Mouse (Mus musculus) C2C12 (cell line): ENCODE results near the gene Snx9. TPM values are rescaled to one million over a fixed set of nuclear protein-coding genes. Genes with fewer than 3 reads are reported as not detected.
A peak's percentile ranks its signal among the peaks of the same experiment; 100 is the strongest.

ENCODE experiments used
- H3K27me3 ChIP-seq: one replicate; pipeline ENCODE4 v1.6.1; 2011; ENCODE audit not compliant: control insufficient read depth, insufficient read depth, insufficient read length
- H3K36me3 ChIP-seq: one replicate; pipeline ENCODE4 v1.6.1; 2011; ENCODE audit not compliant: control insufficient read depth, insufficient read depth
- H3K4me3 ChIP-seq: one replicate; pipeline ENCODE4 v1.5.1; 2011; ENCODE audit warnings: mild to moderate bottlenecking, control low read depth; ENCODE audit not compliant: poor library complexity, insufficient read depth, severe bottlenecking
- H3K79me2 ChIP-seq: one replicate; pipeline ENCODE4 v1.6.1; 2011; ENCODE audit not compliant: control insufficient read depth, insufficient read depth
- H3K79me3 ChIP-seq: one replicate; pipeline ENCODE4 v1.6.1; 2011; ENCODE audit warnings: low read depth, control low read depth
- H3ac ChIP-seq: one replicate; pipeline ENCODE3; 2011; ENCODE audit warnings: low read depth; ENCODE audit not compliant: control insufficient read depth, insufficient read length
- CEBPB ChIP-seq: IDR thresholded peaks from one replicate; pipeline ENCODE4 v1.6.1; 2011; ENCODE audit warnings: low read depth, mild to moderate bottlenecking, control low read depth, moderate library complexity
- CTCF ChIP-seq: IDR thresholded peaks from one replicate; pipeline ENCODE4 v1.5.1; 2011; ENCODE audit not compliant: control insufficient read depth, insufficient read depth, insufficient read length
- FOSL1 ChIP-seq: IDR thresholded peaks from one replicate; pipeline ENCODE4 v1.8.0; 2011; ENCODE audit warnings: mild to moderate bottlenecking, low read length; ENCODE audit not compliant: poor library complexity, insufficient read depth, severe bottlenecking
- MAX ChIP-seq: IDR thresholded peaks from one replicate; pipeline ENCODE4 v1.6.1; 2011; ENCODE audit warnings: mild to moderate bottlenecking, control low read depth
- MYOD1 ChIP-seq: IDR thresholded peaks from one replicate; pipeline ENCODE4 v1.6.1; 2011; ENCODE audit warnings: low read depth; ENCODE audit not compliant: control insufficient read depth, insufficient read length
- MYOG ChIP-seq: IDR thresholded peaks from one replicate; pipeline ENCODE4 v1.6.1; 2011; ENCODE audit not compliant: control insufficient read depth, insufficient read length; ENCODE audit errors: extremely low read depth
- USF1 ChIP-seq: IDR thresholded peaks from one replicate; pipeline ENCODE4 v1.6.1; 2011; ENCODE audit warnings: low read depth, mild to moderate bottlenecking, control low read depth, moderate library complexity
- polyA plus RNA-seq: library from polyadenylated mRNA; unstranded; fragments of >200 nt; fragmentation: generic; extraction: Trizol; gene quantifications from one replicate; pipeline ENCODE4 v1.2.1, GENCODE M21; 2012; ENCODE audit warnings: missing spikeins

Gene Snx9
- polyA plus RNA-seq, 1 experiment = 57.5 TPM

- Histone ChIP-seq H3K79me2 (peaks cover 79% of the 10 kb centered on the region), H3K79me3 (peaks cover 48% of the 10 kb centered on the region), H3ac (no peak overlapping the region), H3K36me3 (no peaks in the 10 kb centered on the region), H3K4me3 (no peak overlapping the region), H3K27me3 (no peaks in the 10 kb centered on the region)
- TF ChIP-seq FOSL1 (no peak), MAX (no peak), MYOG (no peak), CTCF (no peak), USF1 (no peak), MYOD1 (no peak), CEBPB (no peak)
Observed at GRCm38 (mm10) chr17:5968562-5968961, 127.4 kb downstream of the Snx9 start.

GRCm38 (mm10) chr17:5969246-5969645 lies 128.1 kb downstream of the Snx9 start:
- H3K79me3 ChIP-seq = peaks cover 50% of the 10 kb centered on the region
- peaks cover 79% of the 10 kb centered on the region for H3K79me2 ChIP-seq
- no peaks in the 10 kb centered on the region for H3K36me3 ChIP-seq
- TF ChIP-seq FOSL1 (no peak), CEBPB (no peak)
- no peaks in the 10 kb centered on the region for H3K27me3 ChIP-seq
- no peak overlapping the region for H3K4me3 ChIP-seq
- H3ac ChIP-seq = no peak overlapping the region

GRCm38 (mm10) chr17:5970298-5970821 lies 129.2 kb downstream of the Snx9 start:
- no peak overlapping the region for H3ac ChIP-seq
- H3K4me3 ChIP-seq = no peak overlapping the region
- H3K36me3 ChIP-seq = no peaks in the 10 kb centered on the region
- H3K79me2 ChIP-seq = peaks cover 79% of the 10 kb centered on the region
- TF ChIP-seq CTCF (no peak), CEBPB (no peak)
- H3K27me3 ChIP-seq = no peaks in the 10 kb centered on the region
- H3K79me3 ChIP-seq = peaks cover 45% of the 10 kb centered on the region

DNA sequence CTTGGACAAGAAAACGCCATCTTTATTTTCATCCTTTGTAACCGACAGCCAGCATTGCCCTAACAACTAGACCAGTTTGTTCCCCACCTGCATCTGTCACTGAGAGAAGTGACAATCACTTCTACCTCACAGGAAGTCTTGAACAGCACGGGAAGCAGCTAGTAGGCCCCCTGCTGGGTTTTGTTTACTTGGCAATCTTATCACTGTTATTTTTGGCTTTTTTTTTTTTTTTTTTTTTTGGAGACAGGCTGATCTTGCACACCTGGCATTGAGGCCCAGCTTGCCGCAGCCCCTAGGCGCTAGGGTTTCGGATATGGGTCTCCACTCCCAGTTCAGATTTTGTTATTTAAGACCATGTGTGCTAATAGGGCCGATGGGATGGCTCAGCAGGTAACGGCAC lies 132.4 kb downstream of the Snx9 start:
- Histone ChIP-seq H3K4me3 (no peak overlapping the region), H3K79me2 (peaks cover 61% of the 10 kb centered on the region)
- TF ChIP-seq FOSL1 = no peak
- no peak for TF ChIP-seq MYOG
- no peak for TF ChIP-seq MYOD1
- no peak for TF ChIP-seq MAX
- TF ChIP-seq CEBPB = no peak
- no peak for TF ChIP-seq USF1
- TF ChIP-seq CTCF = no peak

GRCm38 (mm10) chr17:5975099-5975977 lies 134.2 kb downstream of the Snx9 start:
- Histone ChIP-seq H3K4me3 (peak overlapping the region; percentile 27), H3K79me2 (peaks cover 57% of the 10 kb centered on the region), H3K36me3 (peaks cover 7% of the 10 kb centered on the region), H3K79me3 (peaks cover 27% of the 10 kb centered on the region), H3ac (peak overlapping the region; percentile 67), H3K27me3 (no peaks in the 10 kb centered on the region)
- TF ChIP-seq CEBPB (peak; percentile 12), MYOG (no peak)

More for the DNA sequence above, 132.4 kb downstream of the Snx9 start:
- peaks cover 28% of the 10 kb centered on the region for H3K79me3 ChIP-seq
- no peaks in the 10 kb centered on the region for H3K27me3 ChIP-seq
- H3K36me3 ChIP-seq = no peaks in the 10 kb centered on the region
- H3ac ChIP-seq = no peak overlapping the region

DNA sequence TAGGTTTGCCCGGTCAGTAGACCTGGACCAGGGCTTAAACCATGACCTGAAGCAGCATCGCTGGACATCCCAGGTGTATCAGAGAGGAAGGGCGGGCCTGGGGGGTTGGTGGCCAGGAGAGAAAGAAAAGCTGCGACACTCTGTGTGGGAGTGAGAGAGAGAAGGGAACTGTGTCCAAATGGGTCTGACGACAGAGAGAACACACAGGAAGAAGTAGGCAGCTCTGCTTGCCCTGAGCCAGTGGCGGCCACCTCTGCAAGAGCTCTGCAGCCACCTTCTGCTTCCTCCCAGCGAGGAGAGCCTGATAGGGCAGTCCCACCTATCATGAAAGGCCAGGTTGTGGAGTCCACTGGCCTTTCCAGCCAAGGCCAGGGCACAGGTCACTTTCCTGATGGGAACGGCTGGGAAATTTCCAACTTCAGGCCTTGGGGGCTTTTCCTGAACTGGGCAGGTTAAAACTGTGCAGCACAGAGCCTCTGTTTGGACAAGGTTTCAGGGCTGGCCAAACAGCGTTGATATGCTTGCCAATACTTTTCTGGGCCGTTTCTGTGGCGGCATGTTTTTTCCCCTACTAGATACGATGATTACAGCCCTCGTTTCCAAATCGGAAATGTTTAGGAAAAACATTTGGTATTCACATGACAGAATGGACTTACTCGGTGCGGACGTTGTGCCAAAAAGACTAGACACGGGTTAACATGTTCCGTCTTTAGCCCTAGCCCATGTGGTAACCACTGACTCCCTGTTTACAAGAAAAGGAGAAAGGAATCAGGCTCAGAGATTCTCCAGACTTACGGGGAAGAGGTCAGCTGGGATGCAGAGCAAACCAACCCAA lies 135.3 kb downstream of the Snx9 start:
- peaks cover 11% of the 10 kb centered on the region for H3K36me3 ChIP-seq
- no peak for TF ChIP-seq MAX
- TF ChIP-seq MYOG = no peak
- TF ChIP-seq CEBPB = no peak
- TF ChIP-seq USF1 = no peak
- no peak for TF ChIP-seq FOSL1
- no peak for TF ChIP-seq CTCF
- no peak for TF ChIP-seq MYOD1
- peak overlapping the region; percentile 61 for H3ac ChIP-seq
- H3K4me3 ChIP-seq = peak overlapping the region; percentile 27
- H3K79me2 ChIP-seq = peaks cover 68% of the 10 kb centered on the region
- no peaks in the 10 kb centered on the region for H3K27me3 ChIP-seq
- H3K79me3 ChIP-seq = peaks cover 29% of the 10 kb centered on the region
